Mouse (Mus musculus): ENCODE results near the gene Fbxo17.

The Fbxo17 gene

GRCm38 (mm10) chr7:28766910-28767309, 50.3 kb downstream of the Fbxo17 start:
- DNase-seq (ENCODE audit: low spot score in 2 of 2) = no peak

GRCm38 (mm10) chr7:28767462-28767965, 50.9 kb downstream of the Fbxo17 start, which contains the start of gene Nfkbib:
Gene Nfkbib (minus strand): TSS chr7:28767512.
- DNase-seq (ENCODE audit: low spot score in 2 of 2) = no peak

- DNase-seq (ENCODE audit: low spot score in 2 of 2) = no peak
These were observed 52.9 kb downstream of the Fbxo17 start for GRCm38 (mm10) chr7:28769414-28769958.

- no peak for DNase-seq (ENCODE audit: low spot score in 2 of 2)
These were observed 53.7 kb downstream of the Fbxo17 start for GRCm38 (mm10) chr7:28770309-28770708.

GRCm38 (mm10) chr7:28771867-28772266, 55.3 kb downstream of the Fbxo17 start:
- DNase-seq (ENCODE audit: low spot score in 2 of 2) = no peak

- no peak for DNase-seq (ENCODE audit: low spot score in 2 of 2)
These were observed 56.6 kb downstream of the Fbxo17 start for GRCm38 (mm10) chr7:28773163-28773562.

- no peak for DNase-seq (ENCODE audit: low spot score in 2 of 2)
These were observed 57.6 kb downstream of the Fbxo17 start for GRCm38 (mm10) chr7:28774164-28774563.

- no peak for DNase-seq (ENCODE audit: low spot score in 2 of 2)
These were observed 58.5 kb downstream of the Fbxo17 start for GRCm38 (mm10) chr7:28775129-28775528.

- DNase-seq (ENCODE audit: low spot score in 2 of 2) = no peak
These were observed 62.2 kb downstream of the Fbxo17 start for GRCm38 (mm10) chr7:28778825-28779224.

GRCm38 (mm10) chr7:28780067-28780658, 63.6 kb downstream of the Fbxo17 start:
- peak; percentile 80 to 88 for DNase-seq (ENCODE audit: low spot score in 2 of 2)

- DNase-seq (ENCODE audit: low spot score in 2 of 2) = no peak
These were observed 64.3 kb downstream of the Fbxo17 start for GRCm38 (mm10) chr7:28780857-28781256.

- DNase-seq (ENCODE audit: low spot score in 2 of 2) = no peak
These were observed 64.7 kb downstream of the Fbxo17 start for GRCm38 (mm10) chr7:28781261-28781663.

GRCm38 (mm10) chr7:28785161-28785560, 68.6 kb downstream of the Fbxo17 start:
- DNase-seq (ENCODE audit: low spot score in 2 of 2) = no peak

Measured in urinary bladder, postnatal 36 days (tissue).